Mouse (Mus musculus) thymus, adult 2 months (tissue): ENCODE results near the gene 3110082I17Rik. TPM values are rescaled to one million over a fixed set of nuclear protein-coding genes. Genes with fewer than 3 reads are reported as not detected.

Experiments used
- DNase-seq: peaks from one replicate; pipeline ENCODE4 v3.0.0; 2021
- H3K27ac ChIP-seq: fragments of 200-500 bp; 2 replicates; pipeline ENCODE4 v1.5.1; 2012; ENCODE audit warnings: low read length, control low read depth; ENCODE audit not compliant: control insufficient read depth, insufficient read depth
- H3K27me3 ChIP-seq: fragments of 200-500 bp; 2 replicates; pipeline ENCODE4 v1.6.1; 2012; ENCODE audit warnings: mild to moderate bottlenecking, low read length, moderate library complexity, mixed read lengths; ENCODE audit not compliant: control insufficient read depth, insufficient read depth
- H3K36me3 ChIP-seq: fragments of 200-500 bp; 2 replicates; pipeline ENCODE4 v1.6.1; 2012; ENCODE audit warnings: mild to moderate bottlenecking, low read length, moderate library complexity; ENCODE audit not compliant: control insufficient read depth, insufficient read depth
- H3K4me1 ChIP-seq: fragments of 200-500 bp; replicated peaks from 2 replicates; pipeline ENCODE4 v1.6.1; 2012; ENCODE audit warnings: low read length; ENCODE audit not compliant: control insufficient read depth, insufficient read depth
- H3K4me3 ChIP-seq: fragments of 200-500 bp; 2 replicates; pipeline ENCODE4 v1.5.1; 2012; ENCODE audit warnings: mild to moderate bottlenecking, low read length, control low read depth, moderate library complexity; ENCODE audit not compliant: control insufficient read depth, insufficient read depth
- CTCF ChIP-seq: fragments of 200-500 bp; IDR thresholded peaks from 2 replicates; pipeline ENCODE4 v1.5.1; 2012; ENCODE audit warnings: mild to moderate bottlenecking, control low read depth, low read length, moderate library complexity, borderline replicate concordance; ENCODE audit not compliant: control insufficient read depth, poor library complexity, insufficient read depth; ENCODE audit errors: extremely low read depth
- POLR2A ChIP-seq: fragments of 200-500 bp; IDR thresholded peaks from 2 replicates; pipeline ENCODE4 v1.6.1; 2012; ENCODE audit warnings: mild to moderate bottlenecking, low read length, control low read depth, moderate library complexity; ENCODE audit not compliant: control insufficient read depth, poor library complexity, insufficient read depth; ENCODE audit errors: extremely low read depth
- WGBS: fragments of 180-500 bp; shearing (Covaris S2); methylation state at CpG from one replicate; pipeline ENCODE4 v1.1.7; 2018; 5-methylcytosine and 5-hydroxymethylcytosine counted together
- polyA plus RNA-seq: library from polyadenylated mRNA; depleted of rRNA; stranded (reverse); fragments of >200 nt; gene quantifications from 2 replicates; pipeline ENCODE4 v1.2.3, GENCODE M21; 2012; rRNA removed

The 3110082I17Rik gene
- polyA plus RNA-seq, 1 experiment, result 7.5 TPM

GRCm38 (mm10) chr5:139313536-139313935 is 146.8 kb downstream of the 3110082I17Rik start:
- H3K4me1 ChIP-seq, result 0 out of 2 replicates have a peak, but pooled peaks cover 2% of the 10 kb centered on the region
- 96% methylated on average over 9 of the region's 9 CpGs for WGBS
- no peak for DNase-seq
- no peak overlapping the region for H3K4me3 ChIP-seq
- TF ChIP-seq CTCF (no peak), POLR2A (no peak)
- H3K27ac ChIP-seq, result no peak overlapping the region
- H3K36me3 ChIP-seq, result no peaks in the 10 kb centered on the region
- H3K27me3 ChIP-seq, result no peaks in the 10 kb centered on the region

GRCm38 (mm10) chr5:139311822-139312221 is 148.5 kb downstream of the 3110082I17Rik start:
- Histone ChIP-seq H3K4me1 (no peaks in the 10 kb centered on the region), H3K27me3 (no peaks in the 10 kb centered on the region), H3K4me3 (no peak overlapping the region), H3K36me3 (no peaks in the 10 kb centered on the region), H3K27ac (no peak overlapping the region)
- no peak for DNase-seq
- TF ChIP-seq CTCF (no peak), POLR2A (no peak)
- WGBS, result 97% methylated on average over 9 of the region's 9 CpGs

- Histone ChIP-seq H3K36me3 (no peaks in the 10 kb centered on the region), H3K27me3 (no peaks in the 10 kb centered on the region), H3K4me1 (no peaks in the 10 kb centered on the region), H3K4me3 (no peak overlapping the region), H3K27ac (no peak overlapping the region)
- WGBS, result 95% methylated on average over 4 of the region's 4 CpGs
- no peak for DNase-seq
- TF ChIP-seq POLR2A (no peak), CTCF (no peak)
These were observed 149.8 kb downstream of the 3110082I17Rik start for GRCm38 (mm10) chr5:139310477-139310876.

- Histone ChIP-seq H3K27ac (no peak overlapping the region), H3K27me3 (no peaks in the 10 kb centered on the region), H3K36me3 (no peaks in the 10 kb centered on the region), H3K4me1 (no peaks in the 10 kb centered on the region), H3K4me3 (no peak overlapping the region)
- 87% methylated on average over 3 of the region's 3 CpGs for WGBS
- no peak for DNase-seq
- no peak for TF ChIP-seq POLR2A
- no peak for TF ChIP-seq CTCF
These were observed 150.4 kb downstream of the 3110082I17Rik start for GRCm38 (mm10) chr5:139309946-139310345.

Other genes starting within 250 kb of the 3110082I17Rik start
- gene Get4, start 208.2 kb downstream of the 3110082I17Rik start, polyA plus RNA-seq, result 186 and 252 TPM in 2 replicates
- 13.1 and 15.5 TPM in 2 replicates for gene Adap1, start 134.9 kb downstream of the 3110082I17Rik start, polyA plus RNA-seq
- gene Cox19, start 109.1 kb downstream of the 3110082I17Rik start, polyA plus RNA-seq, result 84.7 and 99.2 TPM in 2 replicates
- 0.20 and 1.2 TPM in 2 replicates for gene Cyp2w1, start 107.9 kb downstream of the 3110082I17Rik start, polyA plus RNA-seq
- 33.9 and 40.1 TPM in 2 replicates for gene Gpr146, start 82.8 kb downstream of the 3110082I17Rik start, polyA plus RNA-seq
- gene C130050O18Rik, start 55.2 kb downstream of the 3110082I17Rik start, polyA plus RNA-seq, result 1.5 and 2.1 TPM in 2 replicates
- gene Gper1, start 37.4 kb downstream of the 3110082I17Rik start, polyA plus RNA-seq, result 1.5 and 2.1 TPM in 2 replicates
- gene Zfand2a, start 24.0 kb upstream of the 3110082I17Rik start, polyA plus RNA-seq, result 15.5 and 15.9 TPM in 2 replicates
- gene Uncx, start 83.0 kb upstream of the 3110082I17Rik start, polyA plus RNA-seq, result 0.24 and 0.26 TPM in 2 replicates